Mouse (Mus musculus): ENCODE results near the gene Snf8.

- no peak for TF ChIP-seq MAX (IDR thresholded peaks at IDR 0.05; ENCODE audit: low read length)
- TF ChIP-seq KAT2A (IDR thresholded peaks at IDR 0.05; ENCODE audit: insufficient replicate concordance, low read length): no peak
- no peak for TF ChIP-seq TBP (conservative IDR thresholded peaks at IDR 0.05; ENCODE audit: low read depth, low read length)
- no peak for TF ChIP-seq E2F4 (IDR thresholded peaks at IDR 0.05; ENCODE audit: insufficient replicate concordance, low read depth, low read length)
- no peak for TF ChIP-seq EP300 (IDR thresholded peaks at IDR 0.05; ENCODE audit: low read length)
- TF ChIP-seq MEF2A (IDR thresholded peaks at IDR 0.05; ENCODE audit: borderline replicate concordance, low read depth, low read length): no peak
- no peak for TF ChIP-seq RCOR1 (conservative IDR thresholded peaks at IDR 0.05; ENCODE audit: low read depth, low read length)
- no peak for TF ChIP-seq POLR2A (IDR thresholded peaks at IDR 0.05; ENCODE audit: low read depth, low read length)
- no peak for TF ChIP-seq HCFC1 (IDR thresholded peaks at IDR 0.05; ENCODE audit: low read depth, low read length)
- no peak for TF ChIP-seq CTCF (conservative IDR thresholded peaks at IDR 0.05 in 1 of 2, IDR thresholded peaks at IDR 0.05 in 1 of 2; ENCODE audit: low read depth in 2 of 2, low read length in 2 of 2)
- TF ChIP-seq CHD2 (IDR thresholded peaks at IDR 0.05; ENCODE audit: low read length): no peak
- TF ChIP-seq NRF1 (IDR thresholded peaks at IDR 0.05; ENCODE audit: low read depth, low read length): no peak
- TF ChIP-seq ZC3H11A (IDR thresholded peaks at IDR 0.05; ENCODE audit: low read depth, low read length): no peak
These were observed 46.1 kb downstream of the Snf8 start for GRCm38 (mm10) chr11:96080736-96081135.
